Mouse (Mus musculus) spleen, adult 2 months (tissue): ENCODE results near the gene Adora3. TPM values are rescaled to one million over a fixed set of nuclear protein-coding genes. Genes with fewer than 3 reads are reported as not detected.
"Not testable (repeated sequence)": the region's sequence is repeated elsewhere in the genome, so short reads cannot be mapped to it uniquely, and the experiment has no call there.

Experiments used
- DNase-seq, 2 experiments: peaks; one replicate each; pipeline versions ENCODE4 v3.0.0 to v3.0.0-alpha.2; 2012 to 2021; ENCODE audit warnings: low spot score in 2 of 2, low read depth in 1 of 2
- H3K27ac ChIP-seq: fragments of 200-500 bp; 2 replicates; pipeline ENCODE4 v1.5.1; 2012; ENCODE audit warnings: low read length, inconsistent platforms; ENCODE audit not compliant: insufficient read depth
- H3K27me3 ChIP-seq: fragments of 200-500 bp; 2 replicates; pipeline ENCODE4 v1.6.1; 2012; ENCODE audit warnings: mild to moderate bottlenecking, moderate library complexity, low read length, inconsistent platforms; ENCODE audit not compliant: control insufficient read depth, insufficient read depth
- H3K36me3 ChIP-seq: fragments of 200-500 bp; 2 replicates; pipeline ENCODE4 v1.6.1; 2012; ENCODE audit warnings: mild to moderate bottlenecking, low read length, inconsistent platforms; ENCODE audit not compliant: control insufficient read depth, insufficient read depth
- H3K4me1 ChIP-seq: fragments of 200-500 bp; 2 replicates; pipeline ENCODE4 v1.6.1; 2011; ENCODE audit warnings: inconsistent platforms; ENCODE audit not compliant: control insufficient read depth, insufficient read depth, insufficient read length
- H3K4me3 ChIP-seq: fragments of 200-500 bp; 2 replicates; pipeline ENCODE4 v1.5.1; 2011; ENCODE audit warnings: mild to moderate bottlenecking, inconsistent platforms; ENCODE audit not compliant: insufficient read depth, insufficient read length; ENCODE audit errors: extremely low read depth
- CTCF ChIP-seq: fragments of 200-500 bp; IDR thresholded peaks from 2 replicates; pipeline ENCODE4 v1.5.1; 2011; ENCODE audit warnings: mild to moderate bottlenecking, inconsistent platforms; ENCODE audit not compliant: insufficient read depth, insufficient read length, insufficient replicate concordance; ENCODE audit errors: extremely low read depth
- POLR2A ChIP-seq: fragments of 200-500 bp; IDR thresholded peaks from 2 replicates; pipeline ENCODE4 v1.6.1; 2011; ENCODE audit warnings: low read depth, low read length, inconsistent platforms
- WGBS: fragments of 180-500 bp; shearing (Covaris S2); methylation state at CpG from one replicate; pipeline ENCODE4 v1.1.7; 2018; 5-methylcytosine and 5-hydroxymethylcytosine counted together
- polyA plus RNA-seq: library from polyadenylated mRNA; depleted of rRNA; stranded (reverse); fragments of >200 nt; gene quantifications from 2 replicates; pipeline ENCODE4 v1.2.3, GENCODE M21; 2012

The Adora3 gene
- polyA plus RNA-seq, 1 experiment = 0.32 TPM

GRCm38 (mm10) chr3:105907956-105908655 is 37.4 kb downstream of the Adora3 start:
- 81% methylated on average over 9 of the region's 9 CpGs for WGBS
- no peak overlapping the region for H3K4me3 ChIP-seq
- no peaks in the 10 kb centered on the region for H3K36me3 ChIP-seq
- no peak overlapping the region for H3K27ac ChIP-seq
- no peak for TF ChIP-seq CTCF
- no peak for TF ChIP-seq POLR2A
- no peak for DNase-seq
- H3K4me1 ChIP-seq = peaks cover 11% of the 10 kb centered on the region
- H3K27me3 ChIP-seq = no peaks in the 10 kb centered on the region

- DNase-seq = no peak
- TF ChIP-seq POLR2A (no peak), CTCF (no peak)
- peaks cover 11% of the 10 kb centered on the region for H3K4me1 ChIP-seq
These were observed 38.3 kb downstream of the Adora3 start for GRCm38 (mm10) chr3:105908976-105909375.

GRCm38 (mm10) chr3:105910519-105911190 is 40.0 kb downstream of the Adora3 start:
- no peaks in the 10 kb centered on the region for H3K36me3 ChIP-seq
- DNase-seq = peak in 1 of 2 experiments; percentile 56
- H3K27ac ChIP-seq = peak overlapping the region; percentile 71
- peaks cover 11% of the 10 kb centered on the region for H3K4me1 ChIP-seq
- peak overlapping the region; percentile 19; the same call in 1 of the 2 replicates for H3K4me3 ChIP-seq
- TF ChIP-seq CTCF (no peak), POLR2A (no peak)
- 12% methylated on average over 11 of the region's 11 CpGs for WGBS
- H3K27me3 ChIP-seq = no peaks in the 10 kb centered on the region

More at GRCm38 (mm10) chr3:105908976-105909375, 38.3 kb downstream of the Adora3 start:
- 77% methylated on average over 4 of the region's 4 CpGs for whole genome bisulfite sequencing
- no peaks in the 10 kb centered on the region for H3K27me3 ChIP-seq
- no peak overlapping the region for H3K27ac ChIP-seq
- no peaks in the 10 kb centered on the region for H3K36me3 ChIP-seq
- no peak overlapping the region for H3K4me3 ChIP-seq

GRCm38 (mm10) chr3:105912097-105912880 is 41.6 kb downstream of the Adora3 start:
- Histone ChIP-seq H3K27ac (no peak overlapping the region), H3K4me3 (no peak overlapping the region), H3K27me3 (no peaks in the 10 kb centered on the region), H3K36me3 (no peaks in the 10 kb centered on the region), H3K4me1 (peaks cover 11% of the 10 kb centered on the region)
- WGBS = 74% methylated on average over 9 of the region's 9 CpGs
- TF ChIP-seq CTCF (no peak), POLR2A (no peak)
- no peak for DNase-seq

- WGBS = 31% methylated on average over 10 of the region's 10 CpGs
- TF ChIP-seq POLR2A (no peak), CTCF (no peak)
- no peak overlapping the region for H3K27ac ChIP-seq
- H3K27me3 ChIP-seq = no peaks in the 10 kb centered on the region
- no peak for DNase-seq
- H3K4me3 ChIP-seq = no peak overlapping the region
- peaks cover 11% of the 10 kb centered on the region for H3K4me1 ChIP-seq
- H3K36me3 ChIP-seq = no peaks in the 10 kb centered on the region
These were observed 43.4 kb downstream of the Adora3 start for GRCm38 (mm10) chr3:105913839-105914681.

GRCm38 (mm10) chr3:105915281-105915680 is 44.6 kb downstream of the Adora3 start:
- no peaks in the 10 kb centered on the region for H3K36me3 ChIP-seq
- no peaks in the 10 kb centered on the region for H3K27me3 ChIP-seq
- H3K4me1 ChIP-seq = peaks cover 6% of the 10 kb centered on the region
- WGBS = 66% methylated on average over 1 of the region's 1 CpGs
- no peak overlapping the region for H3K27ac ChIP-seq
- DNase-seq = no peak
- TF ChIP-seq POLR2A (no peak), CTCF (no peak)
- H3K4me3 ChIP-seq = no peak overlapping the region

GRCm38 (mm10) chr3:105916455-105916854 is 45.8 kb downstream of the Adora3 start:
- H3K27ac ChIP-seq, H3K36me3 ChIP-seq, H3K4me1 ChIP-seq, H3K27me3 ChIP-seq, H3K4me3 ChIP-seq, DNase-seq: not testable (repeated sequence)
